Mouse (Mus musculus) small intestine, adult 10 weeks (tissue): ENCODE data around the gene Rtkn. TPM values are rescaled to one million over a fixed set of nuclear protein-coding genes. Genes with fewer than 3 reads are reported as not detected.

Source experiments
- polyA plus RNA-seq: library from polyadenylated mRNA; stranded (reverse); fragments of 350-450 nt; fragmentation: Illumina TruSeq; extraction: RNeasy Lipid Tissue Mini Kit (QIAGEN cat#74804); gene quantifications from one replicate; pipeline ENCODE4 v1.2.3, GENCODE M21; 2014; ENCODE audit warnings: low replicate concordance

Rtkn gene
- not detected for polyA plus RNA-seq

GRCm38 (mm10) chr6:83134951-83135513 lies at the start of gene Rtkn:
Gene Rtkn, plus strand, starts transcription at chr6:83135463.

GRCm38 (mm10) chr6:83086121-83087035 lies 48.9 kb upstream of the Rtkn start, which contains the start of gene Lbx2:
Gene Lbx2, plus strand, starts transcription at chr6:83086367.

GRCm38 (mm10) chr6:83101316-83101687 lies 34.0 kb upstream of the Rtkn start, which contains the start of the genes Ccdc142 and Gm42688:
Gene Ccdc142, plus strand, starts transcription at chr6:83101601.
Gene Gm42688, plus strand, starts transcription at chr6:83101617.

GRCm38 (mm10) chr6:83108762-83109668 lies 26.2 kb upstream of the Rtkn start, which contains the start of gene Mrpl53:
Gene Mrpl53, plus strand, starts transcription at chr6:83109040.

GRCm38 (mm10) chr6:83115011-83115671 lies 20.1 kb upstream of the Rtkn start, which contains the start of gene Mogs:
Gene Mogs, plus strand, starts transcription at chr6:83115496.

GRCm38 (mm10) chr6:83120930-83121862 lies 14.1 kb upstream of the Rtkn start, which contains the start of gene Wbp1:
Gene Wbp1, minus strand, starts transcription at chr6:83121559.

GRCm38 (mm10) chr6:83125331-83125730 lies 9.9 kb upstream of the Rtkn start, which contains the start of gene Ino80b:
Gene Ino80b, minus strand, starts transcription at chr6:83125431.

GRCm38 (mm10) chr6:83156259-83156684 lies 21.0 kb downstream of the Rtkn start, which contains the start of the genes Wdr54 and 1700003E16Rik:
Gene Wdr54, minus strand, starts transcription at chr6:83156397.
Gene 1700003E16Rik, plus strand, starts transcription at chr6:83156404.

GRCm38 (mm10) chr6:83165607-83166242 lies 30.5 kb downstream of the Rtkn start, which contains the start of gene Dctn1:
Gene Dctn1, plus strand, starts transcription at chr6:83165920.

Other genes starting within 250 kb of the Rtkn start
- gene Sema4f, start 195.7 kb upstream of the Rtkn start, polyA plus RNA-seq: 0.11 TPM
- not detected for gene M1ap, start 188.6 kb upstream of the Rtkn start, polyA plus RNA-seq
- gene Dok1, start 102.0 kb upstream of the Rtkn start, polyA plus RNA-seq: not detected
- gene Loxl3, start 101.3 kb upstream of the Rtkn start, polyA plus RNA-seq: 0.45 TPM
- gene Aup1, start 80.9 kb upstream of the Rtkn start, polyA plus RNA-seq: 11.1 TPM
- 2.1 TPM for gene Htra2, start 80.2 kb upstream of the Rtkn start, polyA plus RNA-seq
- 1.6 TPM for gene Dqx1, start 77.6 kb upstream of the Rtkn start, polyA plus RNA-seq
- gene Tlx2, start 65.2 kb upstream of the Rtkn start, polyA plus RNA-seq: not detected
- 1.4 TPM for gene Pcgf1, start 57.6 kb upstream of the Rtkn start, polyA plus RNA-seq
- not detected for gene Lbx2, start 49.1 kb upstream of the Rtkn start, polyA plus RNA-seq
- not detected for gene Ccdc142, start 33.9 kb upstream of the Rtkn start, polyA plus RNA-seq
- gene Gm42688, start 33.8 kb upstream of the Rtkn start, polyA plus RNA-seq: 2.8 TPM
- 26.2 TPM for gene Mrpl53, start 26.4 kb upstream of the Rtkn start, polyA plus RNA-seq
- gene Mogs, start 20.0 kb upstream of the Rtkn start, polyA plus RNA-seq: 1.9 TPM
- 8.2 TPM for gene Wbp1, start 13.9 kb upstream of the Rtkn start, polyA plus RNA-seq
- not detected for gene Ino80b, start 10.0 kb upstream of the Rtkn start, polyA plus RNA-seq
- not detected for gene Wdr54, start 20.9 kb downstream of the Rtkn start, polyA plus RNA-seq
- gene 1700003E16Rik, start 20.9 kb downstream of the Rtkn start, polyA plus RNA-seq: not detected
- 9.4 TPM for gene Dctn1, start 30.5 kb downstream of the Rtkn start, polyA plus RNA-seq
- gene Slc4a5, start 84.4 kb downstream of the Rtkn start, polyA plus RNA-seq: 11.4 TPM
- gene Mthfd2, start 190.4 kb downstream of the Rtkn start, polyA plus RNA-seq: 5.8 TPM
- 150 TPM for gene Mob1a, start 190.6 kb downstream of the Rtkn start, polyA plus RNA-seq
- gene Bola3, start 213.7 kb downstream of the Rtkn start, polyA plus RNA-seq: 40.9 TPM